Mouse (Mus musculus) spleen, adult 10 weeks (tissue): ENCODE data around the gene Nr3c2. TPM values are rescaled to one million over a fixed set of nuclear protein-coding genes. Genes with fewer than 3 reads are reported as not detected.

Experiments
- polyA plus RNA-seq: library from polyadenylated mRNA; stranded (reverse); fragments of 350-450 nt; fragmentation: Illumina TruSeq; extraction: RNeasy Lipid Tissue Mini Kit (QIAGEN cat#74804); gene quantifications from one replicate; pipeline ENCODE4 v1.2.3, GENCODE M21; 2015; ENCODE audit warnings: low replicate concordance; ENCODE audit not compliant: insufficient read depth

Nr3c2 gene
- 2.3 TPM for polyA plus RNA-seq

GRCm38 (mm10) chr8:76899411-76900154, at the start of gene Nr3c2:
Gene Nr3c2, plus strand, starts transcription at chr8:76899442.

